Mouse (Mus musculus) embryonic facial prominence, embryonic 14.5 days (tissue): Measurements from ENCODE around the gene 4931428F04Rik. TPM values are rescaled to one million over a fixed set of nuclear protein-coding genes. Genes with fewer than 3 reads are reported as not detected.

ENCODE experiments used
- ATAC-seq: fragments of 200-750 bp; cut with Nextera tagmentation; 2 replicates; pipeline ENCODE4 v1.8.0; 2017; ENCODE audit warnings: low read depth, moderate number of reproducible peaks, moderate TSS enrichment
- DNase-seq: peaks from one replicate; pipeline ENCODE4 v3.0.0-alpha.2; 2015; ENCODE audit warnings: low spot score
- H3K27ac ChIP-seq: fragments of 300-500 bp; sonication (generic); replicated peaks from 2 replicates; pipeline ENCODE4 v1.5.1; 2014; ENCODE audit warnings: low read depth, mild to moderate bottlenecking, low read length, moderate library complexity
- H3K27me3 ChIP-seq: fragments of 300-500 bp; sonication (generic); replicated peaks from 2 replicates; pipeline ENCODE4 v1.6.1; 2014; ENCODE audit warnings: low read length; ENCODE audit not compliant: control insufficient read depth, insufficient read depth
- H3K36me3 ChIP-seq: fragments of 300-500 bp; sonication (generic); 2 replicates; pipeline ENCODE4 v1.6.1; 2014; ENCODE audit warnings: low read length, mixed read lengths; ENCODE audit not compliant: control insufficient read depth, insufficient read depth
- H3K4me1 ChIP-seq: fragments of 300-500 bp; sonication (generic); 2 replicates; pipeline ENCODE4 v1.6.1; 2014; ENCODE audit warnings: antibody characterized with exemption, low read length; ENCODE audit not compliant: control insufficient read depth, insufficient read depth
- H3K4me2 ChIP-seq: fragments of 300-500 bp; sonication (generic); 2 replicates; pipeline ENCODE4 v1.6.1; 2014; ENCODE audit warnings: low read depth, mild to moderate bottlenecking, low read length, moderate library complexity, mixed read lengths
- H3K4me3 ChIP-seq: fragments of 300-500 bp; sonication (generic); 2 replicates; pipeline ENCODE4 v1.5.1; 2014; ENCODE audit warnings: low read depth, mild to moderate bottlenecking, low read length
- H3K9ac ChIP-seq: fragments of 300-500 bp; sonication (generic); 2 replicates; pipeline ENCODE4 v1.6.1; 2014; ENCODE audit warnings: low read depth, mild to moderate bottlenecking, low read length, moderate library complexity, mixed read lengths
- H3K9me3 ChIP-seq: fragments of 300-500 bp; sonication (generic); 2 replicates; pipeline ENCODE4 v1.6.1; 2016; ENCODE audit warnings: low read length; ENCODE audit not compliant: control insufficient read depth
- WGBS: fragments of 180-500 bp; shearing (Covaris S2); extraction: QIAGEN DNeasy Blood & Tissue Kit; methylation state at CpG from one replicate; pipeline ENCODE4 v1.1.7; 2014; 5-methylcytosine and 5-hydroxymethylcytosine counted together
- polyA plus RNA-seq: library from polyadenylated mRNA; unstranded; fragments of >200 nt; fragmentation: Nextera tagmentation; extraction: Ambion mirVana; gene quantifications from 2 replicates; pipeline ENCODE4 v1.2.1, GENCODE M21; 2014

Gene 4931428F04Rik
- polyA plus RNA-seq, 1 experiment from 2014 or later, result 8.1 TPM

- Histone ChIP-seq H3K4me3 (no peak overlapping the region), H3K9ac (no peak overlapping the region), H3K36me3 (peaks cover 70% of the 10 kb centered on the region), H3K4me2 (no peak overlapping the region), H3K4me1 (peaks cover 13% of the 10 kb centered on the region), H3K27ac (no peak overlapping the region), H3K27me3 (no peaks in the 10 kb centered on the region), H3K9me3 (no peaks in the 10 kb centered on the region)
- 72% methylated on average over 9 of the region's 9 CpGs for WGBS
- DNase-seq (no peak), ATAC-seq (no peak)
These were observed 14.2 kb upstream of the 4931428F04Rik start for GRCm38 (mm10) chr8:105303874-105304273.

- peaks cover 69% of the 10 kb centered on the region for H3K36me3 ChIP-seq
- no peak overlapping the region for H3K4me2 ChIP-seq
- no peaks in the 10 kb centered on the region for H3K27me3 ChIP-seq
- ATAC-seq (no peak), DNase-seq (no peak)
- no peak overlapping the region for H3K27ac ChIP-seq
- H3K4me1 ChIP-seq, result peaks cover 18% of the 10 kb centered on the region
- no peaks in the 10 kb centered on the region for H3K9me3 ChIP-seq
- H3K9ac ChIP-seq, result no peak overlapping the region
- WGBS, result 84% methylated on average over 8 of the region's 8 CpGs
- no peak overlapping the region for H3K4me3 ChIP-seq
These were observed 13.7 kb upstream of the 4931428F04Rik start for GRCm38 (mm10) chr8:105303396-105303795.

- Histone ChIP-seq H3K4me3 (no peak overlapping the region), H3K4me2 (no peak overlapping the region), H3K9me3 (no peaks in the 10 kb centered on the region), H3K27ac (no peak overlapping the region), H3K4me1 (peaks cover 18% of the 10 kb centered on the region), H3K36me3 (peaks cover 57% of the 10 kb centered on the region), H3K9ac (no peak overlapping the region), H3K27me3 (no peaks in the 10 kb centered on the region)
- DNase-seq (no peak), ATAC-seq (no peak)
- 93% methylated on average over 8 of the region's 8 CpGs for WGBS
These were observed 10.3 kb upstream of the 4931428F04Rik start for GRCm38 (mm10) chr8:105299962-105300361.

- ATAC-seq (no peak), DNase-seq (no peak)
- peaks cover 46% of the 10 kb centered on the region for H3K36me3 ChIP-seq
- peaks cover 15% of the 10 kb centered on the region for H3K4me1 ChIP-seq
- peak overlapping the region; percentile 96 for H3K4me3 ChIP-seq
- no peaks in the 10 kb centered on the region for H3K9me3 ChIP-seq
- H3K27me3 ChIP-seq, result no peaks in the 10 kb centered on the region
- no peak overlapping the region for H3K27ac ChIP-seq
- 51% methylated on average over 16 of the region's 18 CpGs for WGBS
- peak overlapping the region; percentile 91 for H3K9ac ChIP-seq
- H3K4me2 ChIP-seq, result peak overlapping the region; percentile 81
These were observed 8.9 kb upstream of the 4931428F04Rik start for GRCm38 (mm10) chr8:105298351-105299252.

- Histone ChIP-seq H3K4me1 (peaks cover 15% of the 10 kb centered on the region), H3K27me3 (no peaks in the 10 kb centered on the region), H3K9me3 (no peaks in the 10 kb centered on the region), H3K9ac (peak within 1 kb of the TSS; percentile 91), H3K36me3 (peaks cover 37% of the 10 kb centered on the region), H3K27ac (peak within 1 kb of the TSS; percentile 74), H3K4me2 (peak within 1 kb of the TSS; percentile 81), H3K4me3 (peak within 1 kb of the TSS; percentile 96)
- DNase-seq (peak; percentile 97), ATAC-seq (peak; percentile 94)
- WGBS, result under 1% methylated on average over 43 of the region's 58 CpGs
These were observed 8.0 kb upstream of the 4931428F04Rik start, which contains the start of gene E2f4 for GRCm38 (mm10) chr8:105297511-105298192. Gene E2f4 (plus strand): TSS chr8:105297663.

- DNase-seq, result no peak
- Histone ChIP-seq H3K36me3 (peaks cover 21% of the 10 kb centered on the region), H3K27me3 (no peaks in the 10 kb centered on the region), H3K4me2 (peak within 1 kb of the TSS; percentile 81), H3K9ac (no peak within 1 kb of the TSS; the same call in 1 of the 2 replicates), H3K4me1 (peaks cover 15% of the 10 kb centered on the region), H3K4me3 (peak within 1 kb of the TSS; percentile 96), H3K27ac (0 out of 2 replicates have a peak within 1 kb of the TSS, but pooled peaks have one; percentile 74), H3K9me3 (no peaks in the 10 kb centered on the region)
- ATAC-seq, result no peak
- WGBS, result 69% methylated on average over 11 of the region's 11 CpGs
These were observed 6.4 kb upstream of the 4931428F04Rik start, which contains the start of gene Exoc3l for GRCm38 (mm10) chr8:105295895-105296573. Gene Exoc3l (minus strand): TSS chr8:105296101.

- Histone ChIP-seq H3K4me3 (peak overlapping the region; percentile 1; the same call in 1 of the 2 replicates), H3K4me2 (0 out of 2 replicates have a peak overlapping the region, but pooled peaks have one; percentile 18)
- 64% methylated on average over 11 of the region's 11 CpGs for WGBS
These were observed 5.6 kb upstream of the 4931428F04Rik start for GRCm38 (mm10) chr8:105295256-105295655.

GRCm38 (mm10) chr8:105294776-105295175 is 5.1 kb upstream of the 4931428F04Rik start:
- peaks cover 23% of the 10 kb centered on the region for H3K4me1 ChIP-seq
- H3K36me3 ChIP-seq, result peaks cover 10% of the 10 kb centered on the region
- 53% methylated on average over 9 of the region's 9 CpGs for WGBS
- H3K27ac ChIP-seq, result no peak overlapping the region
- DNase-seq, result no peak
- no peak overlapping the region; the same call in 1 of the 2 replicates for H3K9ac ChIP-seq
- no peak overlapping the region for H3K4me3 ChIP-seq
- H3K9me3 ChIP-seq, result no peaks in the 10 kb centered on the region
- ATAC-seq, result no peak
- peaks cover 10% of the 10 kb centered on the region for H3K27me3 ChIP-seq
- 0 out of 2 replicates have a peak overlapping the region, but pooled peaks have one; percentile 18 for H3K4me2 ChIP-seq

More at GRCm38 (mm10) chr8:105295256-105295655, 5.6 kb upstream of the 4931428F04Rik start:
- Histone ChIP-seq H3K27ac (no peak overlapping the region), H3K9ac (no peak overlapping the region; the same call in 1 of the 2 replicates), H3K4me1 (peaks cover 19% of the 10 kb centered on the region), H3K9me3 (no peaks in the 10 kb centered on the region), H3K27me3 (peaks cover 5% of the 10 kb centered on the region), H3K36me3 (peaks cover 15% of the 10 kb centered on the region)
- ATAC-seq, result no peak
- DNase-seq, result no peak
